Mouse (Mus musculus) cerebellum, postnatal 14 days (tissue): ENCODE measurements around the gene Entpd8.

Experiments used
- DNase-seq, 2 experiments: peaks; one replicate each; pipeline ENCODE4 v3.0.0; 2021; ENCODE audit warnings: mixed read lengths in 2 of 2

Gene Entpd8

GRCm38 (mm10) chr2:25098005-25098615 lies 18.0 kb downstream of the Entpd8 start:
- DNase-seq = no peak

DNA sequence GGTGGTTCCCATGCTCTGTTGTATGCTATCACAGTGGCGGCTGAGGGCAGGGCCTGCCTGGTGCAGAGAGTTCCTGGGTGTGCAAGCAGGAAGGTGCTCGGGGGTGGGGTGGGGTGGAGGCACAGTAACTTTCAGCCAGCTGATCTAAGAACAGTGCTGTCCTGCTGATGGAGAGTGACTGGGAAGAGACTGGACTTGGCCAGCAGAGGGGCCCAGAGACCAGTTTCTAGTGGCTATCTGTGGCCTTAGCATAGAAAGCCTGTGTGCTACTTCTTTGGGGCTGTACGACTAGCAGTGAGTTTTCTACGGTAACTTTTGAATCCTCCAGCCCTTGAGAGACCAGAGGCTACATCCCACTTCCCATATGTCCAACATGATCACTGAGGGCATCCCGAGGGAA lies 18.9 kb downstream of the Entpd8 start:
- DNase-seq = peak; percentile 37 to 43

DNA sequence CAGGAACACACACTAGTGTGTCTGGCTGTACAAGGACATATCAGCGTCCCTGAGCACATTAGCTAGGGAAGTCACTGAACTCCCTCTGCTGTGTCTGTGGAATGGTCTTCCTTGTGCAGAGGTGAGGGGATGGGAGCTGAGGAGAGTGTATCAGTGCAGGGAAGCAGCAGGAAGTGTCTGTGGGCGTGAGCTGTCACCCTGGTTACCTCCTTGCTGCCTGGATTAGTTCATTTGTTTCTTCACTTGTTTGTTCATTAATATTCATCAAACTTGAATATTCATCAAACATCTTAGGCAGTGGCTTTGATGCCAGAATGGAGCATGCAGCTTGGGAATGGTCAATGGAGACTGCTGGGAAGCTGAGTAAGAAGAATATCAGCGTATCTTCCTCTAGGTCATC lies 19.6 kb downstream of the Entpd8 start:
- no peak for DNase-seq

- no peak for DNase-seq
These were observed 24.0 kb downstream of the Entpd8 start for GRCm38 (mm10) chr2:25104122-25104521.

GRCm38 (mm10) chr2:25106045-25106444 lies 25.9 kb downstream of the Entpd8 start:
- no peak for DNase-seq

- DNase-seq = no peak
These were observed 29.4 kb downstream of the Entpd8 start for GRCm38 (mm10) chr2:25109487-25109886.

DNA sequence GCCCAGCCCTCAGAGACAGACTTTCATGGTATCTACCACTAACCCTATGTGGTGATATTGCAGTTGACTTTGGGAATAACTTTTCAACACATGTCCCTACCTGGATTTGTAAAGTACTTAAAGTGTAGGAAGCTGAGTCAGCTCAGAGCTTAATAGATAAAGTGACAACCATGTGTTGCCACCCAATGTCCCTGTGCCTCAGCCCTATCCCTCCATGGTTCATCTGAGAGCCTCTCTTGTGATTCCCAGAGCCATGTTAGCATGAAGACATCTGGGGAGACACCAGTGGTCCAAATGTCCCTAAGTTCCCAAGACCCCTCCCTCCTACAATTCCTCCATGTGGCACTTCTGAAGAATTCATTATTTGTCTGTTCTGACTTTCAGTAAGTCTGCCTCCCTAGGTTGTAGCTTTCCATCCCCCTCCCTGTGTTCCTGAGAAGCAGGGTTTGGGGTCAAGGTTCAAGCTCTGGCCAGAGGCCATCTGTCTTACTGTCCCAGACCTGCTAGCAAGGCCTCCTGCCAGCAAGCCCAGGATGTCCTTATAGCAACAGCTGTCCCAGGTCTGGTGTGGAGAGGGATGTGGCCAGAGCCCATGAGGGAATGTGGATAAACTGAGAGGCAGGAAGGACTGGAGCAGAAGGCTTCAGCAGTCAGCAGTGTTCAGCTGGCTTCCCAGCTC lies 30.5 kb downstream of the Entpd8 start:
- no peak for DNase-seq

GRCm38 (mm10) chr2:25111184-25111791 lies 31.2 kb downstream of the Entpd8 start:
- no peak for DNase-seq

- no peak for DNase-seq
These were observed 34.2 kb downstream of the Entpd8 start for GRCm38 (mm10) chr2:25114308-25114707.

DNA sequence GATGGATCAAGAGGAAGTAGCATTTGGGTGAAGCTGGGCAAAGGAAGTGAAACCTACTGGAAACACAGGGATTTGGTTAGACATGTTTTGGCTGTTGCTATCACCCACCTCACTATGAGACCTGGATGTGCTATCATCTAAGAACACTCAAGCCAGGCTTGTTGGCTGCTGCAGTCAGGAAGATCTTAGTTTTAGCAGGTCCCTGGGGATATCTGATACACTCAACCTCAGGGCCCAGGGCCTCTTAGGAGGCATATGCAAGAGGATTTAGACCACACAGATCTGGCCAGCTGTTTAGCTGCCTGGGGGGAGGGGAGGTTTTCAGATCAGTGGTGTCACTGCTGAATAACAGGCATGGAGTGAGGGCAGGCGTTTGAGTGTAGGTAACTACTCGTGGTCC lies 35.3 kb downstream of the Entpd8 start:
- DNase-seq = no peak

- no peak for DNase-seq
These were observed 40.9 kb downstream of the Entpd8 start for GRCm38 (mm10) chr2:25120963-25121362.

- no peak for DNase-seq
These were observed 42.6 kb downstream of the Entpd8 start for GRCm38 (mm10) chr2:25122666-25123065.

GRCm38 (mm10) chr2:25123527-25123926 lies 43.4 kb downstream of the Entpd8 start:
- no peak for DNase-seq

DNA sequence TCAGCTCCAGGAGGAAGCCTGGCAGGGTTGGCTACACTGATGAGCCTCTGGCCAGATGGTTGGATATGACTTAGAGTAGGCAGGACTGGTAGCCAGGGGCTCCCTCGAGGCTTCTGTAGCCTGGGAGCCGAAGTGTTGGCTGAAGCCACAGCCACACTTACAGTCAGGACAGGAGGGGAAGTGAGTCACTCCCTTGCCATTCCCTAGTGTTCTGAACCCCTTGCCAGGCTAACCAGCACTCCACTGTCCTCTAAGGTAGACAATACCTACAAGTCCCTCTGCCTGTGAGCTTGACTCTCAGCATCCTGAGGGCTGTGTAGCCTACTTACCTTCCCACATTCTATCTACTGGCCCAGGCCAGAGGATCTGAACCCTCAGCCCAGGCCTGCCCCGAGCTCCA lies 44.3 kb downstream of the Entpd8 start:
- no peak for DNase-seq

DNA sequence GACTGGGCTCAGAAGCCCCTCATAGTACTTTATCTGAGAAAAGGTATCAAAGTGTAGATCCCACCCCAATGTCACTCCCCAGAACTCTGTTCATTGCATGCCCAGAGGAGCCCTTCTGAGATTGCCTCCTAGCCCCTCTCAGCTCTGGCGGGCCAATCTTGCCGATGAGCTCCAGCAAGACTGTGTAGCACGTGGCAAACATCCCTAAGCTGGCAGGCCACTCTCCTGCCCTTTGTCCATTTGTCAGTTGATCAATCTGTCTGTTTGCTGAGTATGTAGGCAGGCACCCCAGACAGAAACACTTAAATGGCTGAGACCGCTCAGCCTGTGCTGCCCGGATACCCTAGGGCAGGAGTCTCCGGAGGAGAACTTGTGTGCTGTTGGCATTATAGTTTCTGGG lies 45.0 kb downstream of the Entpd8 start:
- DNase-seq = no peak

- DNase-seq = peak; percentile 50 to 64
These were observed 46.2 kb downstream of the Entpd8 start for GRCm38 (mm10) chr2:25126011-25127010.

DNA sequence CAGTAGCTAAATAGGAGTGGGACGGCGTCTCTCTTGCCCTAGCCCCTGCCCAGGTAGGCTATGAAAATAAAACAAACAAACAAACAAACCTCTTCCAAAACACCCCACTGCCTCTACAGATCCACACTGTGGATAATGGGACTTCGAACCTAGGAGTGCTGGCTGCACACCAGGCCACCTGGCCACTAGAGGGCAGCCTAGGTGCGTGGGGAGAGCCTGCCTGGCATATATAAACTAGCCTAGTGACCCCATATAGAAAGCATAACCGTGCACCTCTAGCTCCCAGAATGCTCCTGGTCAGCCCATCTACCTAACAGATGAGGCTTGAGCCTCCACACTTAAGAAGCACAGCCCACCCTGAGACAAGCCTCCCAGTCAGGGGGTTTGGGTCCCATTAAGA lies 47.1 kb downstream of the Entpd8 start:
- DNase-seq = peak; percentile 61 to 74

GRCm38 (mm10) chr2:25128072-25128471 lies 48.0 kb downstream of the Entpd8 start:
- DNase-seq = no peak

GRCm38 (mm10) chr2:25131601-25132000 lies 51.5 kb downstream of the Entpd8 start:
- no peak for DNase-seq
